Mouse (Mus musculus) adipocyte (in vitro differentiated cells): Measurements from ENCODE around the gene Fam205c.

Experiments used
- DNase-seq: peaks from one replicate; pipeline ENCODE4 v3.0.0-alpha.2; 2016; ENCODE audit warnings: low spot score

Gene Fam205c

DNA sequence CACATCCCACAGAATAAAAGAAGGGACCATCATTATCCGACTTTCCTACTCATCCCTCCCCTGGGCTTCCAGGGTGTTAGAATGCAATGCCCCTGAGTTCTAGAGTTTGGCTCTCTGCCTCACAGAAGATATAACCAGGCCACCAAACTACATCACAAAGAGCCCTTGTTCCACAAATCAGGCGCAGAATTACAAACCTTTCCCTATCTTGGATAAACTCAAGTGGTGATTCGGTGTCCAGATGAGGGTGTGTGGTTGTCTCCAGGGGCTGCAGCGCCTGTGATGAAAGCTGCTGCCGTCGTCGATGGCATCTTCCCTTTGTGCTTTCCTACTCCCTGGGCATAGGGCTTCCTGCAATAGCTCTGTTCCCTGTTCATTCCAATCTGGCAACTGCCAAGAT is at the start of gene Fam205c:
Gene Fam205c (minus strand): TSS at position 101 of the 400 bp plus-strand sequence.
- no peak for DNase-seq

- DNase-seq, result no peak
These were observed 48.4 kb upstream of the Fam205c start for GRCm38 (mm10) chr4:42922461-42922860.

DNA sequence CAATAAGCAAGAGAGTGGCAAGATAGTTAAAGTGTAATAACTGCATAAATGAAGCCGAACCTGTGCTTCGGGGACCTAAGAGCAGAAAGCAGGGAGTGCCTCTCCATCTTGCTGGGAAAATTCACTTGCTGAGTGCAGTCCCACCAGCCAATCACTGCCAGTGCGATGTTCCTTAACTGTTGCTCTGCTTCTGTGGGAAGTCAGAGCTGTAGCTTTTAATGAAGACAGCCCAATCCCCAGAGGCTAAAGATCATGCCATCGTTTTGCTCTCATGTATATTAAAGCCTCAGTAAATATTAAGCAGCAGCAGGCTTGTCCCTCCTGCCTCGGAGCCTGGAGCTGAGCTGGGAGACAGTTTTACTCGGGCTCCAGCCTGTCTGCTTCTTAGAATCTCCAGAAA is 48.0 kb upstream of the Fam205c start:
- DNase-seq, result no peak

DNA sequence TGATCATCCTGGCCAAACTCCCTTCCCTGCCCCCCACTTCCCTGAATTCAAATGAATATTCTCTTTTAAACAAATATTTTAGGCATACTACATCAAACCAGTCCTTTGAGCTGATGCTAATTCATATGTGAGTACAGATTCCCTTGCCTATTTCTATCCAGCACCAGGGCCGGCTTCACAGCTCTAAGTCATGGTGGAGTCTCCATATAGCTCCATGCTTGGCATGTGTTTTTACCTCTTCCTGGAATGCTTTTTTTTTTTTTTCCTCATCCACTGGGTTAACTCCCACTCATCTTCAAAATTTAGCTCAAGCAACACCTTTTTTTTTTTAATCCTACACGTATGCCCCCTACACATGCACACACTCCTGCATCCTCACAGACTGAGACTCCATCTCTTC is 47.5 kb upstream of the Fam205c start:
- no peak for DNase-seq

DNA sequence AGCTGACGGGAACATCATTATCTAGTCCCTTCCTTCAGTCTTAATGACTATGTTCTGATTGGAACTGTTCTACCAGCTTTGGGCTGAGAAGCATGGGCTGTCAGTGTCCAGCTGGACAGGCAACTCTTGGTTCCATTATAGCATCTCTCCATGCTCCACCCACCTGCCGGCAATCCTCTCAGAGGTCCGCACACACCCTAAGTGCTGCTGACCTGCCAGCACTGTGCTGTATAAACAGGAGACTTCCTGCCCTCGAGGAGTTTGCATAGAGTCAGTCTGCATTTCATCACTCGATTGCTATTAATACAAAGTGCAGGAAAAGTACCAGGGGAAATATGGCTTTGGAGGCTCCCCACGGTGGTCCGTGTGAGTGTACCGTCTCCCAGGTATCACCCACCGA is 46.7 kb upstream of the Fam205c start:
- no peak for DNase-seq

GRCm38 (mm10) chr4:42917402-42917774 is 43.4 kb upstream of the Fam205c start:
- no peak for DNase-seq

- no peak for DNase-seq
These were observed 42.8 kb upstream of the Fam205c start, which contains the start of gene Phf24 for GRCm38 (mm10) chr4:42916617-42917401. Phf24 (plus strand) TSS chr4:42916660.

DNA sequence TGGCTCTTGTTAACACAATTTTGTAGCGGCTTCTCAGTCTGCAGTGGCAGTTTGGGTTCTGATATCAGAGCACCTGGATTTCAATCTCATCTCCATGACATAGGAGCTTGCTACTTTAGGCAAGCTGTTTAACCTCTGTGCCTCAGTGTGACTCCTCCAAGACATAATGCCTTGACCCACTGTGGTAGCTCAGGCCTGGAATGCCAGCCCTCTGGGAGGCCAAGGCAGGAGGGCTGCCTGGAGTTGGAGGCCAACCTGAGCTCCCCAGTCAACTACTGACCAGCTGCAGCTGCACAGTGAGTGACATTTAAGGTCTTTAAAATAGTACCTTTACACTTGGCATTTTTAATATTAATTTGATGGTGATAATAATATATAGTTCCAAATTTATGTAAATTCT is 41.9 kb upstream of the Fam205c start:
- DNase-seq, result no peak

DNA sequence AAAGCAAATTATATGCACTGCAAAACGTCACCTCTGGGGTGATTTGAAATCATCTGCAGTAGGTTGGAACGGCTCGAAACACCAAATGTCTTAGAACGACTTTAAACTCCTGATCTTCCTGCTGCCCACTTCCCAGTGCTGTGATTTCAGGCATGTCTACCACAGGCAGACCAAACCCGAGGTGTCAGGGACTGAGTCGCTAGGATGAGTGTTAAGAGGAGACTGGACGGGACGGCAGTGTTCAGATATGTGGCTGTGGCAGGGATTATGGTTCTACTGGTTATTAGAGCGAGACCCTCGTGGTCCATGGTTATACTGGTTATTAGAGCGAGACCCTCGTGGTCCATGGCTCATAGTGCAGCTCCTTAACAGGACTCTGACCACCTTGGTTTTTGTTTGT is 41.3 kb upstream of the Fam205c start:
- DNase-seq, result no peak

GRCm38 (mm10) chr4:42913391-42913790 is 39.4 kb upstream of the Fam205c start:
- DNase-seq, result no peak

GRCm38 (mm10) chr4:42904966-42905365 is 30.9 kb upstream of the Fam205c start:
- no peak for DNase-seq

DNA sequence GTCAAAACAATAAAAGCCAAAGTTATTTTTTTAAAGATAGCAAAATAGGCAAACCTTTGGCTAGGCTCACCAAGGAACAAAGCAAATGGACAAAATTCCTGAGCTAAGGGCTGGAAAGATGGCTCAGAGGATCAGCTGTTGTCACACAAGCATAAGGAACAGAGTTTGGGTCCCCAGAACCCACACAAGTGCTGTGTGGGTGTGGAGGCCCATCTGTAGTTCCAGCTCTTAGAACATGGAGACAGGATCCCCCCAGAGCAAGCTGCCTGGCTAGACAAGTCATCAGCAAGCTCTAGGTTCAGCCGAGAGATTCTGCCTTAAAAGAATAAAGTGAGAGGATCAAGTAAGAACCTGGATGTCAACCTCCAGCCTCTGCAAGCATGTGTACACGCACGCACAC is 30.5 kb upstream of the Fam205c start:
- DNase-seq, result no peak

GRCm38 (mm10) chr4:42903942-42904341 is 29.9 kb upstream of the Fam205c start:
- DNase-seq, result no peak

- DNase-seq, result no peak
These were observed 28.7 kb upstream of the Fam205c start for GRCm38 (mm10) chr4:42902730-42903129.

DNA sequence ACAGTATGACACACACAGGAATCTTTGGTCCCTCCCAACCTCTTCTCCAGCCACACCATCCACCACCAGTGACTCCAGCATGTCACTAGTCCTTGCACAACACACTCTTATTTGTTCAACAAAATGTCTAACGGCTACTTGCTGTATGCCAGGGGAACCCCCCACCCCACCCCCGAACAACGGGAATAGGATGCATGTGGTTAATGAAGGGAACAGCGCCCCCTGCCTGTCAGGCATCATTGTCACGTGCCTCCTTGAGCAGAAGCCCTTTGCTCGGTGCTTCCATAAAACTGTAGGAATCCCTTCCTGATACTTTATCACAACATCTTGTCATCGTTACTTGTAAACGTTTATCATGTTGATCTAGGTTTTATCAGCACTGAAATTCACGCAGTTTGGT is 28.1 kb upstream of the Fam205c start:
- no peak for DNase-seq

- DNase-seq, result no peak
These were observed 26.8 kb upstream of the Fam205c start for GRCm38 (mm10) chr4:42900878-42901277.

DNA sequence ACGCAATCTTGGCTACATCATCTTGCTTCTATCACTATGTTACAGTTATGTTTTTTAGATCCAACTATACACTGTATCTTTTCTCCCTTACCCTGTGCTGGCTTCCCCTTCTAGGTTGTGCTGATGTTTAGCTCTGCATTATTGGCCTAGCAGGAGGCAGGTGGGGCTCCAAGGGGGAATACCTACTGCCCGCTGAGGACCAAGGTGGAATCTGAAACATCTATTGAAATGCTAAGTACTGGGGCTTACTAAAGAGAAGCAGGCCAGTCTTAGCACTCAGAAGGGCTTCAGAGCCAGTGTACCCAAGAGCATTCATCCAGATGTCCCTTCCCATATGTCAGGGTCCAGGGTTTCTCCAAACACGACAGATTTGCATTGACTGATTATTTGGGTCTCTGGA is 24.9 kb upstream of the Fam205c start:
- no peak for DNase-seq

- no peak for DNase-seq
These were observed 21.1 kb upstream of the Fam205c start for GRCm38 (mm10) chr4:42895118-42895517.

GRCm38 (mm10) chr4:42891176-42891575 is 17.1 kb upstream of the Fam205c start:
- no peak for DNase-seq

DNA sequence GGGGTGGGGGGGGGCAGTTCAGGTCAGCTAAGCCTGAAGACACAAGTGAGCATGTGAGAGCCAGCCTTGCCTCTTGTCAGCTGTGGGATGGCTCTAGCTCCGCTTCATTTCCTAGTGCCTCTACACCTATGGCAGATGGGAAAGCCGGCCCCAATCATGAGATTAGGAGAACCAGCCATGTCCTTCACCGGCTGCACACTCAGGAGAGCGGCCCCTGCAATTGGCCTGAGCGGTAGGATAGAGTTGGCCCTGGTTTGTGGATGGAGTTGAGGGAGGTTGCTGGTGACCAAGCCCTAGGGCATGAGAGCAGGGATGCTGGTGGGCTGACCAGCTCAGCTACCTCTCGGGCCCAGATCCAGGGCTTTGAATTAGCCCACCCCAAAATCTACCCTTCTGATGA is 14.8 kb upstream of the Fam205c start:
- no peak for DNase-seq

DNA sequence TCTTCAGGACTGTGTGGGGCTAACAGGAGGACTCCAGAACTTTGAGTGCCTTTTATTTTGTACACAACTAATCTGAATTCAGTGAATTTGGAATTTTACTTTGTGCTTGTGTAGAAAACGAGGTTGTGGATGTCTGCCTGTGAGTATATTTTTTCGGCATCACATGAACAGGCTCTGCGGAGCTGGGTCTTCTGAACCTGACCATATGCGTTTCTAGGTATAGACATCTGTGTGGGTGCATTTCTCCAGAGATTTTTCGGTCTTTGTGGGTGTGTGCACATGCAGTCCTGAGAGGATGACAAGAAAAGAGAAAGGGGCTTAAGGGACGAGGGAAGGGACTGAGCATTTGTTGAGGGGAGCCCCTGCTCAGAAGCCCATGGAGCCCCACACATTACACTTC is 12.9 kb upstream of the Fam205c start:
- no peak for DNase-seq

DNA sequence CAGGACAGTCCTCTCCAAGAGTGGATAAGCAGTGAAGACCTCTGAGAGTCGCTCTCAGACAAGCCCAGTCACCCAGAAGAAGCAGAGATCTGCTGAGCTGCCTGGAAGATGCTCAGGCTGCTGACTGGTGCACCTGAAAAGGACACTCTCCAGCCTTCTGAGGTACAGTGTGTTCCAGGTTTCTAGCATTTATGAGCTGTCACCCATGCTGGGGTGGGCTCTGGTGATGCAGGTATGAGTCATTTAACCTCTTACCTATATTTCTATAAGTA is 6.6 kb upstream of the Fam205c start:
- DNase-seq, result no peak

DNA sequence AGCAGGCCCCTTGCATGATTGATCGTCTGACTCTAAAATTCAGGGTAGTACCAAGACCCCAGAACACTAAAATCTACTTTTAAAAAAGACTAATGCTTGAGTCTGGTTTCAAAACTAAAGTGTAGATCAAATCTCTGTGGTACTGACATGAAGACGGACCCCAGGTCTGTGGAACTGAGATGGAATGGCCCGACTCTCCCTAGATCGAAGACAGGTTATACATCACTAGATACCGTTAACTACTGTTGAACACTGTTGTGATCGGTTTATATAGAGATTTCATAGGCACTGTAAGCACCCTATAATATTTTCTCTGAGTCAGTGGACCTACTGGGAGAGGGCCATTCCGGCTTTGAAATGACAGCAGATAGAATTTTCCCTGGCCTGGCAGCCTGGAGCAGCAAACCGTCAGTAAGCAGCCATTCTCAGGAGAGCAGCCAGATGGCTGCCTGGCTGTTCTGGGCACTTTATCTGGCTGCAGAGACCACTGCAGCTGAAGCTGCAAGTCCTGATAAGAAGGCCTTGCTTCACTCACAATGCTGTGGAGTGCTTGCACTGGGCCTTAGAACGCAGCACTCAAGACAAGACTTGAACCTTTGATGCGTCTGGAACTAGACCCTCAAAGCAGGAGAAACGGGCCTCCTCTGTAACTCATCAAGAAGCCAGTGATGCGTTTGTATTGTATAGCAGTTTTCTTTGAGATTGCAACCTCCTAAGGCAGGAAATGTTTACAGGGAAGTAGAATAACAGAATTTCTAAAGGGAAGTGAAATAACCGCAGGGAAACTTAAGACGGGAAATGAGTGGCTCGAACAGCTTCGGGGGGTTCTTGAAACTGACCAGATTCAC is 6.0 kb upstream of the Fam205c start:
- DNase-seq, result no peak

DNA sequence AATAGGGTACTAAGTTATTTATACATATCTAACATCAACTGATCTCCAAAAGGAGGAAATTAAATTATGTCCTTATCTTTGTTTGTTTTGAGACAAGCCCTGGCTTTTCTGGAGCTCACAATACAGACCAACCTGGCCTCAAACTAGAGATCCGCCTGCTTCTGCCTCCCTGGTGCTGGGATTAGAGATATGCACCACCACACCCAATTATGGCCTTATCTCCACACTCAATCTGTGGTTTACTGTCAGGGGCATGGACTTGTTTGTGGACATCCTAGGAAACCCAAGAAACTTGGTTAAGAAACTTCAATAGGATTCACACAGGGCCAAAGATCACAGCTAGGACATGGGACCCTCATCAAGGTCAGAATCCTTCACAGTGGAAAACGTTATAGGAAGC is 3.6 kb upstream of the Fam205c start:
- no peak for DNase-seq
